Mouse (Mus musculus): ENCODE data around the gene C5ar2.
"Not testable (repeated sequence)": the region's sequence is repeated elsewhere in the genome, so short reads cannot be mapped to it uniquely, and the experiment has no call there.

The C5ar2 gene

DNA sequence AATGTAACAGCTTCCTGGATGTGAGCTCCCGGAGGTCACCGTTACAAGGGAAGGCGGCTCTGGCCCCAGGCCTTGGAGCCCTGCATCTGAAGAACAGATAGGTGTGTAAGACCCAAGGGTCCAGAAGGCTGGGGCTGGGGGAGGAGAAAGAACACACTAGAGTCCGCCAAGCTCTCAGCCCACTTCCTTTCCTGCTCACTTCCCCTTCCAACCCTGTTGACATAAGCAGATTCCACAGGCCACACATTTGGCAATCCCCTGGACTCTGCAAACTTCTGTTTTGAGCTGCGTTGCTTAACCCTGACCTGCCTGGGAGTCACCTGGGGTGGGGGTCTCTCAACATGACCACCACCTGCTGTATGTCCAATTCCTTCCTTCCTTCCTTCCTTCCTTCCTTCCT is at the start of gene C5ar2:
TSS of gene C5ar2 (minus strand) at position 88 of the 400 bp plus-strand sequence.
- DNase-seq, result no peak

DNA sequence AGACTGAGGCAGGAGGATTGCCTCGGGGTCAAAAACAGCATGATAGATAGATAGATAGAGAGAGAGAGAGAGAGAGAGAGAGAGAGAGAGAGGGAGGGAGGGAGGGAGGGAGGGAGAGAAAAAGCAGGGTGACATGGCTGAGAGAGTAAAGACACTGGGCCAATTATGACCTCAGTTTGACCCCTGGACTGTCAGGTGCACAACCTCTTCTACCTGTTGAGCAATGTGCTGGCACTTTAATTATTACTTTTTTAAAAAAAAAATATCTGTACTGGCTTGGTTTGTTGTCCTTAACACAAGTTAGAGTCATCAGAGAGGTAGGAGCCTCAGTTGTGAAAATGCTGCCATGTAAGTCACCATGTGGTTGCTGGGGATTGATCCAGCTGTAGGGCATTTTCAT is 43.8 kb upstream of the C5ar2 start:
- DNase-seq, result no peak

DNA sequence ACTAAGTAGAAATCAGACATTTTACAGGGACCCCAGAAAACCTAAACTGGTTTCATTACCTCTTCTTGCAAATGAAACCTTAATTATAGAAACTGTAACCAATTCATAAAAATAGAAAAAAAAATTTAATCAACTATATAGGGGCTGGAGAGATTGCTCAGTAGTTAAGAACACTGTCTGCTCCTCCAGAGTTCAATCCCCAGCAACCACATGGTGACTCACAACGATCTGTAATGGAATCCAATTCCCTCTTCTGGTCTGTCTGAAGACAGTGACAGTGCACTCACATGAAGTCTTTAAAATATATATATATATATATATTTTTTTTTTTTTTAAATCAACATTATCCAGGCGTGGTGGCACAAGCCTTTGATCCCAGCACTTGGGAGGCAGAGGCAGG is 43.1 kb upstream of the C5ar2 start:
- no peak for DNase-seq

DNA sequence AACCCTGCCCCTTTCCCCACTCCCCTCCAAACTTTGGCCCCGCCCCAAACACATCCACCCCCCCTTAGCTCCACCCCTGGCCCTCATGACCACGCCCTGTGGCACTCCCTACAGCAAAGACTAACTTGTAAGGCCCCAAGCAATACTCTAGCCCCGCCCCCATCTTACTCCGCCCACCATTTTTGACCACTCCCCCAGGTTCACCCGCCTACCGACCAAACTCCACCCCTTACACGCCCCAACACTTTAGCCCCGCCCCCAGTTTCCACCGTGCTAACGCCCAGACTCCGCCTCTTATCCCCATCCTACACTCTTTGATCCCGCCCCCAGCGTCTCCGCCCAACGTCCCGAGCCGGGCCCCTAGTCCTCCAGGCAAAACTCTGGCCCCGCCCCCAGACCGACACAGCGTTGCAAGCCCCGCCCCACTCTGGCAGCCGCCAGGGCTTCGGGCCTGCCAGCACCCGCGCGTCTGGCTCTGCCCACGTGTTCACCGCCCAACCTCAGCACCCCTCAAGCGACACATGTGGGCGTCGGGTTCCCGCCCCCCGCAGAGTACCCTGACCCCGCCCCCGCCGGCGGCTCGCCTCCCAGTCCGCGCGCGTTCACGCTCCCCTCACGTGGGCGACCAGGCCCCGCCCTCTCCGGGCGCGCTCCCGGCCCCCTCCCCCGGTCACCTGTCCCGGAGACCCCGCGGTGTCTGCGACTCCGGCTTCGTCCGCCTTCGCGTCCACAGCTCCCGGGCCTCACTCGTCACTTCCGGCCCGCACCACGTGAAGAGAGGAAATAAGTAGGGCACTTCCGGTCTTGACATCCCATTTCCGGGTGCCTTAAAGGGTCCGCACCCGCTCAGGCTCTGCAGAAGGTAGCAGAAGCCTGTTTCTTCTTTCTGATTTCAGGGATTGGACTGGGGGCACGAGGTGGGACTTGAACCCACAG is 42.3 kb upstream of the C5ar2 start, which contains the start of gene Ccdc9:
TSS of gene Ccdc9 (minus strand) at position 770 of the 936 bp plus-strand sequence.
- DNase-seq, result peak; percentile 100

DNA sequence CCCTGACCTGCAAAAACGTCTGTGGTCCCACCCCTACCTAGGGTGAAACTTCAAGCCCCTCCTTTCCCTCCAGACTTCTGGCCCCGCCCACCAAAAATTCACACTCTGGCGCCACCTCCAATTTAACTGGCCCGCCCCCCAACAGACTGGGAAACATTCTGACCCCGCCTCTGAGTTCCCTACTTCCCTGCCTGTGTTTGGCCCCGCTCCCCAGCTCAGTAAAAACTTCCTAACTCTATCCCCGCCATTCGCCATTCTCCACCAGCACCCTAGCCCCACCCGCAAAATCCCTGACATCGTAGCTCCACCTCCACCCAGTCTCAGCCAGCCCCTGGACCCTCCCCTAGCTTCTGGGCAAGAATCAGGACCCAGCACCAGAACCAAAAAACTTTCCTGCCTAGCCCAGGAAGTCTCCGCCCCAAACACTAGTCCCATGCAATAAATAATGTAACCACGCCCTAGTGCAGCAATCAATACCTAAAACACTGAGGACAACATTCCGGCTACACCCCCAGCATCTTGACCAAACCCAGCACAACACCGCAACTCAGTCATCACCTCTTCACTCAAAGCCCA is 41.6 kb upstream of the C5ar2 start:
- DNase-seq, result peak; percentile 81

DNA sequence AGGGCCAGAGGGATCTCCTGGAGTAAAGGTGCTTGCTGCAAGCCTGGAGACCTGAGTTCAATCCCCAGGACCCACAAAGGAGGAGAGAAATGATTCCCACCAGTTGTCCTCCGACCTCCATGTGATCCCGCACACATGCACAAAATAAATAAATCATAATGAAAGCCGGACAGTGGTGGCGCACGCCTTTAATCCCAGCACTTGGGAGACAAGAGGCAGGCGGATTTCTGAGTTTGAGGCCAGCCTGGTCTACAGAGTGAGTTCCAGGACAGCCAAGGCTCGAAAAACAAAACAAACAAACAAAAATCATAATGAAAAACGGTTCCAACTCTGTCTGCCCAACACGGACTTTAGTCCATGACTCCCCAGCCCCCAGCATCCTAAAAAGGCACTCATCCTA is 41.0 kb upstream of the C5ar2 start:
- no peak for DNase-seq

DNA sequence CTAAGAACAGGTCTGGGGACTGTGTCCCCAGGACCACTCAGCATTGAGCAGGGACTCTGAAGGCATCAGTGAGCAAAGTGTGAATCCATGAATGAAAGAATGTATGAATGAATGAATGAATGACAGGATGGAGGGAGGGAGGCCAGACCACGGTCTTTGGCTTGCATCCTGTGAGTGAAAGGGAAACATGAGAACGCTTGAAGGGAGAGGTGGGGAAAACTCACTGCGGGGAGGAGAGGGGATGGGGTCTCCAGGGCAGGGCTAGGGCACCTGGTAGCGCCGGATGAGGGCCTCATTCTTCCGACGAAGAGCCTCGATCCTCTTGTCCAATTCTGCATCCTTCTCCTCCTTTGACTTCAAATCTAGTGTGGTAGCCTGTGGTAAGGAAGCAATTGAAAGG is 40.0 kb upstream of the C5ar2 start:
- DNase-seq, result no peak

DNA sequence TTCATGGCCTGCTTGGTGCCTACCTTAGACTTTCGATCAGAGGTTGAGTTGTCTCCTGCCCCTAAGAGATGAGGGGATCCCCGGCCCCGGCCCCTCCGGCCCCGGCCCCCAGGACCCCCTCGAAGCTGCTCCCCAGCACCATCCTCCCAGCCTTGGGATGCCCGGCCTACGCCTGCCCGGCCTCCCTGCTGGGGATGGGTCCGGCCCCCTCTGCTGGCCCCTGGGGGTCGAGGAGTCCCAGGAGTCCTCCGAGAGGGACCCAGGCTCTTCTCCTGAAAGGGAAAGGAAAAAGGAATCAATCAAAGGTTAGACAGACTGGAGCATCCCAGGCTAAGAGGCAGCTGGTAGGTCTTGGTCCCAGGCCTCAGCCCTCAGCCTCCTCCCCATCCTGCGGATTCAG is 38.4 kb upstream of the C5ar2 start:
- no peak for DNase-seq

DNA sequence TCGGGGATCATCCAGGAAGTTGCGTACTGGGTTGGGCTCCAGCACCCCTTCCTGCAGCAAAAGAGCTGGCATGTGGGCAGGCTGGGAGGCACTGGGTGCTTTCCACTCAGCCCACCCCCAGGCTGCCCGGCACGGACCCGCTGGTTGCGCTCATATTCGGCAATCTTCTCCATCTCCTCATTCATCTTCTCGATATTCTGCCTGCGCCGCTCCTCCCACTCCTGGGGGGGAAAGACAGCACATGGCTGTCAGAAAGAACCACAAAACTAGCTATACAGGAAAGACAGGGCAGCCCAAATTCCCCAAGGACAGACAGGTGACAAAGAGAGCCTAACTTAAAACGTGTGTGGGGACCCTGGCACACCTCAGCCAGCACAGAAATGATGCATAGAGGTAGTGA is 36.8 kb upstream of the C5ar2 start:
- no peak for DNase-seq

DNA sequence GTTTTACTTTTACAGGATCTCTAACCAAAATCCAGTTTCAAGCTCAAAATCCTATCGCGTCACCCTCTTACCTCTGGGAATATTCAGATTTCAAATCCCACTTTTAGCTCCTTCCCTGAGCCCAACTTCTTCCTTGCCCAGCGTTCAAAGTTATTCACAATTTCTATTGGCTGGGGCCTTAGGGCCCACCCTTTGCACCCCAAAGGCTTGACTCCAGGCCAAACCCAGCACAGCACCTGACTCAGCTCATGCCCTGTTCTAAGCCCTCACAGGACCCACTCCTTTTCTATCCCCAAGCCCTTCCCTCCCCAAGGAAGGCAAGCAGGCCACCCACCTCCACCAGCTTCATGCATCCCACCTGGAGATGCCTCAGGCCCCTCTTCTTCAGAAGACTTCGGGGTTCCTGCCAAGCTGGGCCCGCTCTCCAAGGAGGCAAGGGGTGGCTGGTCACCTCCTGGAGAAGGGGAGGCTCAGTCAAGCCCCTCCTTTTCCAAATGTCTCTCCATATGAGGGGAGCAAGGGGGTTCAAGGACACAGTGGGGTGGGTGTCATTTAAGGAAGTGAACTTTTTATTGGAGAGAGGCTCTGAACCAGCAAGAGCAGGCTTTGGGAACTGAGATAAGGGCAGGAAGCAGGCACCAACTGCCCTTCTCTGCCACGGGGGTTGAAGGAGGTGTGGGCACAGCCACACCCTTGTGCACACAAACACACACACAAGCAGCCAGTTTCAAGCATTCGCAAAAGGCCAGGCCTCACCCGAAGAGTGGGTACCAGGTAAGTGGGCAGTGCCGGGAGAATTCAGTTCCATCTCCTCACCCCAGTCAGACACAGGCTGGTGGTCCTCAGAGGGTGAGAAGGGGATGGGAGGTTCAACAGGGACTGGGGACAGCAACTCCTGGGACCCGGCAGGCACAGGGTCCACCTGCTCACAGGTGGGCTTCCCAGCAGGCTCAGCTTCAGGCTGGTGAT is 31.3 kb upstream of the C5ar2 start:
- DNase-seq, result no peak

DNA sequence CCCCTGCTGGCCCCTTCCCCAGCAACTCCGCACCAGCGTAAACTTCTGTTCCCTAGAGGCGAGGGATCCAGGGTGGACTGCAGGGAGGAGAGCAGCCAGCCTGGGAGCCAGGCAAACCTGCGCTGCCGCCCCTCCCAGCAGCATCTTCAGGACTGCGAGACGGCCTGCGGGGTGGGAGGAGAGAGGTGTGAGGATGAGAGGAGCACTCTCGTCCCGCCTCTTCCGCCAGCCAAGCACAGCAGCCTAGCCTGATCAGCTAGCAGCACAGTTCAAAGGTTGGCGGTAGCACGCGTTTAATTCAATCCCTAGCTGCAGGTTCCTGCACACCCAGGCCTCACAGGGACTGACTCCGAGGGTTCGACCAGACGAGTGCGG is 29.8 kb upstream of the C5ar2 start:
- peak; percentile 87 for DNase-seq

DNA sequence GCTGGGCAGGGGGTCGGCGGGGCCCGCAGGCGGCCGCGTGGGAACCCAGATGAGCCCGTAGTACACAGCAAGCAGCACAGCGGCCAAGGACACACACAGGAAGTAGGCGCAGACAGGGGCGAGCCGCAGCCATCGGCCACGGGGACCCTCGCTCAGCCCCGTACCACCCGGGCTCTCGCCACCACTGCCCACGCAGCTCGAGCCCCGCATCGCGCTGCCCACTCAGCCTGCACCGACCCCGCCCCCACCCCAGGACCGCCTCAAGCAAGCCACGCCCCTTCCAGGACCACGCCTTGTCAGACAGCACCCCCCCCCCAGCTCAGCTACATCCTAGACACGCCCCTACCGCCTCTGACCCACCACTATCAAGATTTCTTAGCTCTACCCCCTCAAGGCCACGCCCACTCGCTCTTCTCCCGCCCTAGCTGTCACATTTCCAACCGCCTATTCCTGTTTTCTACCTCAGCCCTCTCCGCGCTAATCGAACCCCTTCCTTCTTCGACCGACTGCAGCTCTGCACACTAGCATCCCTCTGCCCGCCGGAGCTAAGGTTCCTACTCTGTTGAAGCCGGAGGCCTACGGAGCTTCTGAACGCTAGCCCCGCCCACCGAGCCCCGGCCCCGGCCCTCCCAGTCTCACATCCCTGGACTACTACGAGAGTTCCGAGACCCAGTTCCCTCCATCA is 29.3 kb upstream of the C5ar2 start, which contains the start of gene Inafm1:
TSS of gene Inafm1 (minus strand) at position 537 of the 685 bp plus-strand sequence.
- peak; percentile 93 for DNase-seq

DNA sequence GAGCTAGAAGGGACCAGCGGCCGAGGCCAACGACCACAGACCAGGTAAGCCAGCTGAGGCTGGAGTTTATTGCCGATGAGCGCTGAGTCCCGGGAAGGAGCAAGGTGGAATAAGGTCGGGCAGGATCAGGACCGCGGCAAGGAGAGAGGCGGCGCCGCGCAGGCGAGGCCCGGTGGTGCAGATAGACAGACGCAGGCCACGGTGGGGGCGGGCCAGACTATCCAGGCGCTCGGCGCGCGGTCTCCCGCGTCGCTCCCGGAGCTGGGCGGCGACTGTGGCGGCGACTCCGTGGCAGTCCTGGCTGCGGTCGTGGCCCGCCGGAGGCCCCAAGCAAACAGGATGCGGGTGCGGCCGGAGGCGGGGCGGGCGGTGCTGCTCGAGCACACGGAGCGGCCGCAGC is 28.7 kb upstream of the C5ar2 start:
- DNase-seq, result peak; percentile 78

DNA sequence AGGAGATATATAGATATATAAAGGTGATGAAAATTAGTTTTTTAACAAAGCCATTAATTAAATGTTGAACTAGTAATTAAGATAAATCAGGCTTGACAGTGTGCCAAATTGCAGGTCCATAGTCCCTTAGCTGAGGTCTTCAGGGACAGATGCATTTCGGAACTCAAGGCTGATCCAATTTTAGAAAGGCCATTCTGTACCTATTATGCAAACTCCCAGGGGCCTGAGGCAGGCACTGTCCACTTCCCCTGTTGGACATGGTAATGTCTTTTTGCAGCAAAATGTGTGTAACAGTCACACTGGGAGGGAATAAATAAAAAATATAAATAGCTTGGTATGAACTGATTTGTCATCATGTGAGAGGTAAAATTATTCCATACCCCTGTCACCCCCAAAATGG is 27.2 kb upstream of the C5ar2 start:
- DNase-seq, result no peak

DNA sequence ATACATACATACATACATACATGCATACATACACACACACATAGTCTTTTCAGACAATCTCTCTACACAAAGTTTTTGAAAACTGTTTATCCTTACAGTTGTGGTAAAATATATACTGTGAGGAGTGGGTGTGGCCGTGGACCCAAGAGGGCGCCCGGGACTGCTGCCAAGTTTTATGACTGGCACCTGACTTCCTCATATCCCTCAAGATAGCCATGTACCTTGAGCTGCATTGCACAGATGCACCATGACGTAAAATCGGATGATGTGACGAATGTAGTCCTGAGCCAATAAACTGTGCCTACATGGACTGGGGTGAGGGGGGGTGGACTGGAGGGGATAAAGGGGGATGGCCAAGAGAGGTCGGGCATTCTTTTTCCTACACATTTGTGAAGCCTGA is 22.6 kb upstream of the C5ar2 start:
- DNase-seq, result not testable (repeated sequence)

DNA sequence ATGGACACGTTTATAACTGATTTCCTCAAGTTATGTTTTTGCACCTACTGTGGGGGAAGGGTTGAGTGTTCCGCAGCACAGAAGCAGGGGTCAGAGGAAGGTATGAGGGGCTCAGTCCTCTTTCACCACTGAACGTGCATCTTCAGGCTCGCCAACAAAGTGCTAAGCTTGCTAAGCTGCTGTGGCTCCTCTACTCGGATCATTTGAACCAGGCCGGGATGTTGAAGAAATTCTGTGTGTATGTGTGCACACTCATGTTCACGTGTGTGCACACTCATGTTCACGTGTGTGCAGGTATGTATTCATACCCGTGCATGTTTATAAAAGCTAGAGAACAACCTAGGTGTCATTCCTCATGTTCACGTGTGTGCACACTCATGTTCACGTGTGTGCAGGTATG is 21.9 kb upstream of the C5ar2 start:
- DNase-seq, result no peak

DNA sequence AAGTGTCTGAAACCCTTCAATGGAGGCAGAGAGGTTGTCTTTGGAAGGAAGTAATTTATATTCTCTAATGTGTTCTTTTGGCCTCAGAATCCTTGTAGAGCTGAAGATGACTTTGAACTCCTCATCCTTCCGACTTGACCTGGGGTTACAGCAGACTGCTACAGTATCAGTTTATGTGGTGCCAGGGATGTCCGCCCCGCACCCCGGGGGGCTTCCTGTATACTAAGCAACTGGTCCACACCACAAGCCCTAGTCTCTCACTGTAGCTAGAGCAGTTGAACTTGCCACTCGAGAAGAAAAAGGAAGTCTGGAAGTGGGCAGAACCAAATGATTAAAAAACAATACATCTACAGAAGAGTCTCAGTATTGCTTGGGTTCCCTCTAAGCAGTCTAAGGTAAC is 19.9 kb upstream of the C5ar2 start:
- no peak for DNase-seq

DNA sequence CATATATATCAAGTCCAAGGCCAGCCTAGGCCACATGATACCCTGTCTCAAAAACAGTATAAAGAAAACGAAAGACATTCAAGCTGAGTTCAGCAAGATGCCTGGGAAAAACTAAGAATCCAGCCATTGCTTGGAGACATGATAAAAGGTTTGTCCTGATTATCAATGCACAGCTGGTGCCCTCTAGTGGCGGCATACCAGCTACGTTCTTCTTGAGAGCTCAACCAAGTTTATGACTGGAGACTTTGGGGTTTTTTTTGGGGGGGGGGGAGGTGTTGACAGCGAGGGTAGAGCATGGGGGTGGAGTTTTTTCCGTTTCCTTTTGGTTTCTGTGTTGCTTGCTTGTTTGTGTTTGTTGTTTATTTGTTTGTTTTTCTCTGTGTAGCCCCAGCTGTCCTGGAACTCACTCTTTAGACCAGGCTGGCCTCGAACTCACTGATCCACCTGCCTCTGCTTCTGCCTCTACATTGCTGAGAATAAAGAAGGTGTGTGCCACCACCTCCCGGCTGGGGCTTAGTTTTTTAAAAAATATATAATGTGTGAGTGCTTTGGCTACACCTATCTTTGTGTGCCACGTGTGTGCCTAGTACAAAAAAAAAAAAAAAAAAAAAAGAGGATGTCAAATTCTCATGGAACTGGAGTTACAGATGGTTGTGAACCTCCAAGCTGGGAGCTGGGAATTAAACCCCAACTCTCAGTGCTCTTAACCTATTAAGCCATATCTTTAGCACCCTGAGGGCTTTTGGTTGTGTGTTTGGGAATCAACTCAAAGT is 19.2 kb upstream of the C5ar2 start:
- DNase-seq, result peak; percentile 93

DNA sequence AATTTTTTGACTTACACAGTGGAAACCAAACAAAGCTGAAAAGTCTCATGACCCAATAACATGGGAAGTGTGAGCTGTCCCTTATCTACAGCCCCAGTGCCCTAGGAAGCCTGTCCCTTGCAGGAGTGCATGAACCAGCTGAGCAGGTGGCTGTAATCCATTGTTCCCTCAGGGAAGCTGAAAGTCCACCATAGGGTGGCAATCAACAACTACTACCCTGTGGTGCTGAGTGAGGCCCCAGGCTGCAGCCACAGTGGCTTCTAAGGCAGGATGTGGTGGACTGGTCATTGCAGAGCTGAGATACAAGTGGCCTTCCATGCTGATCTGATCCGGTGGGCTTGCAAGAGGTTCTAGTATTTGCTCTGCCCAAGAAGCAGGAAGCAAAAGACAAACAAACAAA is 17.1 kb upstream of the C5ar2 start:
- DNase-seq, result no peak

DNA sequence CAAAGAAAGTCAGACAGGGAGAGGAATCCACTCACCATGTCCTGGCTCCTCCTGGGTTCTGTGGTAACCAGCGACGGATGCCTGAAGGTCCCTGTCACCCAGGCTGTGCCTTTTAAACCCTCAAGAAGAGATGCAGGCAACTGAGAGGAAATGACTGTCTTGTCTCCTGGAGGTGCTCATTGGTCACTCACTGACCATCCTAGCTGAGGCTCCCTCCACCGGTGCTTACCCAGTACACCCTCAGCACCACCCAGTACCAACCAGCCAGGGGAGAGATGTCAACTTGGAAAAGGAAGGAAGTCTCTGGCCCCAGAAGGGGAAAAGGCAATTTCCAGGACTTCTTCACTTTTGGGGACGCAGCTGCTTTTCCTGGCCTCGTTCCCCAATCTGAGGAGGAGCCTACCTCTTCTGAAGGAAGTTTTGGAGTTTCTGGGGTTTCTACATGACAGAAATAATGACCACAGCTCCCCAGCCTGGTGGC is 15.2 kb upstream of the C5ar2 start, which contains the start of gene C5ar1:
TSS of gene C5ar1 (minus strand) at position 431 of the 481 bp plus-strand sequence.
- DNase-seq, result no peak

DNA sequence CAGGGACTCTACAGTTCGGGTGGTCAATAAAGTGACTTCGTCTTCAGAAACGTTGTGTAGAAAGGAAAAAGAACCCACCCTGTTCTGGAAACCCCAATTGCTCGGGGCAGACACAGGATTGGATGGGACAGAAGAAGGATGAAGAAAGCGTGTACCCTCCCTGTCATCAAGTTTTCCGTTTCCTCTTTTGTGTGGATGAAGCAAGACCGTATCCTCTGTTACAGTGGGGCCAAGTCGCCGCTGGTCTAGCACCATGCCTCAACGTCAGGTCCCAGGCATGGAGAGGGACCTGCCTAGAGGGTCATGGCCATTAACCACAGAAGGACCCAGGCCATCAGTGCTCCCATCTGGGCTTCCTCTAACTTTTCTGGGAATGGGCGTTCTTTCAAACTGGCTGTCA is 13.9 kb upstream of the C5ar2 start:
- no peak for DNase-seq
